Mouse (Mus musculus): ENCODE measurements around the gene Pla2g2e.

GRCm38 (mm10) chr4:138921254-138922130 is 43.8 kb downstream of the Pla2g2e start:
- no peak for TF ChIP-seq CTCF (IDR thresholded peaks at IDR 0.05; ENCODE audit: low read depth)
- TF ChIP-seq EP300 (IDR thresholded peaks at IDR 0.05; ENCODE audit: low read depth) = no peak

Data from liver, embryonic 14.5 days (tissue).